Mouse (Mus musculus) C2C12 (cell line): ENCODE data around the gene Eddm3b.

Experiments
- CEBPB ChIP-seq: IDR thresholded peaks from one replicate; pipeline ENCODE4 v1.6.1; 2011; ENCODE audit warnings: low read depth, mild to moderate bottlenecking, control low read depth, moderate library complexity
- CTCF ChIP-seq: IDR thresholded peaks from one replicate; pipeline ENCODE4 v1.5.1; 2011; ENCODE audit not compliant: control insufficient read depth, insufficient read depth, insufficient read length
- MAX ChIP-seq: IDR thresholded peaks from one replicate; pipeline ENCODE4 v1.6.1; 2011; ENCODE audit warnings: mild to moderate bottlenecking, control low read depth

- TF ChIP-seq CTCF (no peak), MAX (no peak), CEBPB (no peak)
Measured at GRCm38 (mm10) chr14:51087762-51088161, 26.5 kb upstream of the Eddm3b start.
